Mouse (Mus musculus) intestine, embryonic 14.5 days (tissue): ENCODE results near the gene Katnal1. TPM values are rescaled to one million over a fixed set of nuclear protein-coding genes. Genes with fewer than 3 reads are reported as not detected.

Experiments used
- ATAC-seq: fragments of 200-750 bp; cut with Nextera tagmentation; replicated peaks from 2 replicates; pipeline ENCODE4 v1.8.0; 2017; ENCODE audit warnings: low read depth, moderate number of reproducible peaks, moderate TSS enrichment, moderate library complexity; ENCODE audit not compliant: low FRiP score, low TSS enrichment
- DNase-seq: peaks from one replicate; pipeline ENCODE4 v3.0.0-alpha.2; 2018; ENCODE audit warnings: low spot score
- H3K27ac ChIP-seq: fragments of 300-500 bp; sonication (generic); 2 replicates; pipeline ENCODE4 v1.5.1; 2014; ENCODE audit warnings: low read depth, mild to moderate bottlenecking, control low read depth
- H3K27me3 ChIP-seq: fragments of 300-500 bp; sonication (generic); replicated peaks from 2 replicates; pipeline ENCODE4 v1.6.1; 2014; ENCODE audit warnings: low read length, control low read depth; ENCODE audit not compliant: control insufficient read depth, insufficient read depth
- H3K36me3 ChIP-seq: fragments of 300-500 bp; sonication (generic); 2 replicates; pipeline ENCODE4 v1.6.1; 2014; ENCODE audit warnings: low read length, control low read depth; ENCODE audit not compliant: control insufficient read depth, insufficient read depth
- H3K4me1 ChIP-seq: fragments of 300-500 bp; sonication (generic); replicated peaks from 2 replicates; pipeline ENCODE4 v1.6.1; 2014; ENCODE audit warnings: low read length, control low read depth, mixed read lengths; ENCODE audit not compliant: control insufficient read depth, insufficient read depth
- H3K4me2 ChIP-seq: fragments of 300-500 bp; sonication (generic); 2 replicates; pipeline ENCODE4 v1.6.1; 2014; ENCODE audit warnings: low read length
- H3K4me3 ChIP-seq: fragments of 300-500 bp; sonication (generic); 2 replicates; pipeline ENCODE4 v1.5.1; 2014; ENCODE audit warnings: low read depth, low read length, control low read depth, mixed read lengths
- H3K9ac ChIP-seq: fragments of 300-500 bp; sonication (generic); 2 replicates; pipeline ENCODE4 v1.6.1; 2014; ENCODE audit warnings: mild to moderate bottlenecking, low read length
- H3K9me3 ChIP-seq: fragments of 300-500 bp; sonication (generic); 2 replicates; pipeline ENCODE4 v1.6.1; 2016; ENCODE audit warnings: low read length, control low read depth; ENCODE audit not compliant: control insufficient read depth
- WGBS: fragments of 180-500 bp; shearing (Covaris S2); extraction: QIAGEN DNeasy Blood & Tissue Kit; methylation state at CpG from one replicate; pipeline ENCODE4 v1.1.7; 2014; 5-methylcytosine and 5-hydroxymethylcytosine counted together
- polyA plus RNA-seq: library from polyadenylated mRNA; unstranded; fragments of >200 nt; fragmentation: Nextera tagmentation; extraction: Ambion mirVana; gene quantifications from 2 replicates; pipeline ENCODE4 v1.2.1, GENCODE M21; 2014

Katnal1 gene
- polyA plus RNA-seq, 1 experiment from 2014 or later: 10.9 TPM

DNA sequence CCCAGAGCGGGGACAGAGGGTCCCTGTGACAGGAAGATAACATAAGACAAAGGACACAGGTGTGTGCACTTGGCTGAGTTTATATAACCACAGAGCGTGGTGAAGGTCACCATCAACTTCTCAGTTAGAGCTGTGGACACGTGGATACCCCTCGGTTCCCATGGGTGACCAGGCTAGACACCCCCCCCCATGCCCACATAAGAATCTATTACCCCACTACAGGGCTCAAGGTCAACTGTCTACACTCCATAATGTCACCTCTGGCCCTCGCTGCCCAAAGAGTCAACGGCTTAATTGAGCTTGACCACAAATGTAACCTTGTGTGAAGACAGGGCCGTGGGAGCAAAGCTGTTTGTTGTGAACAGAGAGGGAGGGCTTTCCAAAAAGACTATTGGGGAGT, 103.4 kb downstream of the Katnal1 start:
- 0 out of 2 replicates have a peak, but pooled peaks cover under 1% of the 10 kb centered on the region for H3K4me1 ChIP-seq
- ATAC-seq (no peak), DNase-seq (no peak)
- H3K4me3 ChIP-seq: no peak overlapping the region
- H3K9ac ChIP-seq: no peak overlapping the region
- 79% methylated on average over 7 of the region's 7 CpGs for WGBS
- H3K27me3 ChIP-seq: no peaks in the 10 kb centered on the region
- H3K36me3 ChIP-seq: no peaks in the 10 kb centered on the region
- no peaks in the 10 kb centered on the region for H3K9me3 ChIP-seq
- H3K27ac ChIP-seq: no peak overlapping the region
- H3K4me2 ChIP-seq: no peak overlapping the region

DNA sequence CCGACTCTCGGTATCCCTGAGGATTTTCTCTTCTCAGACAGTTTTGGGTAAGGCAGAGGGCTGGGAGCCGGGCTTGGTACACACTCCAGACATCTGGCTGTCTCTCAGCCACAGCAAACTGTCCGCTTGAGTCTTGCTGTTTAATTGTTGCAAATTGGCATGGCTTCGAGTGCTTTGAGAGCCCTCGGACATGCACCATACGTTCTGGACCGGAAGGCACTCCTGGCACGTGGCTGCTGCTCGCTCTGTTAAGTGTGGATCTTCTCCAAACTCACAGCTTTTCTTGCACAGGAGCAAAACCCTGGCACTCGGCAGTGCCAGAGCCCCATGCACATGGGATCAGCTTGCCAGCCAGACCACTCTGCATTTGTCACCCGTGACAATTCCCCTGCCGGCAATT, 106.3 kb downstream of the Katnal1 start:
- H3K9me3 ChIP-seq: no peaks in the 10 kb centered on the region
- no peak overlapping the region for H3K4me2 ChIP-seq
- H3K27me3 ChIP-seq: no peaks in the 10 kb centered on the region
- no peak overlapping the region for H3K27ac ChIP-seq
- H3K9ac ChIP-seq: no peak overlapping the region
- DNase-seq (no peak), ATAC-seq (no peak)
- no peak overlapping the region for H3K4me3 ChIP-seq
- H3K36me3 ChIP-seq: no peaks in the 10 kb centered on the region
- WGBS: 81% methylated on average over 13 of the region's 13 CpGs
- peaks cover 7% of the 10 kb centered on the region; the same call in 1 of the 2 replicates for H3K4me1 ChIP-seq

Other genes with a start within 250 kb of the Katnal1 start
- 2.2 TPM in 1 of 2 replicates, not detected in the other for gene Gm42791, start 65.8 kb upstream of the Katnal1 start, polyA plus RNA-seq